Mouse (Mus musculus) layer of hippocampus, adult 8-10 months (tissue): ENCODE results near the gene Aff3. TPM values are rescaled to one million over a fixed set of nuclear protein-coding genes. Genes with fewer than 3 reads are reported as not detected.

ENCODE experiments used
- DNase-seq, 2 experiments: peaks; one replicate each; pipeline ENCODE4 v3.0.0; 2022; ENCODE audit warnings: low spot score in 2 of 2
- total RNA-seq, 4 experiments: library from RNA; stranded (reverse); gene quantifications; 2 replicates each; pipeline ENCODE4 v1.2.4; 2022

The Aff3 gene
- total RNA-seq, 4 experiments from 2014 or later: 101 to 141 (median 116) TPM

GRCm38 (mm10) chr1:38658376-38658775, 6.4 kb downstream of the Aff3 start:
- no peak for DNase-seq

- no peak for DNase-seq
Observed at GRCm38 (mm10) chr1:38657606-38658005, 7.1 kb downstream of the Aff3 start.

- no peak for DNase-seq
Observed at GRCm38 (mm10) chr1:38654981-38655540, 9.7 kb downstream of the Aff3 start.

GRCm38 (mm10) chr1:38650031-38650430, 14.7 kb downstream of the Aff3 start:
- DNase-seq: no peak

GRCm38 (mm10) chr1:38649174-38649573, 15.6 kb downstream of the Aff3 start:
- no peak for DNase-seq

GRCm38 (mm10) chr1:38642288-38642687, 22.5 kb downstream of the Aff3 start:
- no peak for DNase-seq

GRCm38 (mm10) chr1:38639669-38640068, 25.1 kb downstream of the Aff3 start:
- DNase-seq: no peak

GRCm38 (mm10) chr1:38635596-38635995, 29.2 kb downstream of the Aff3 start:
- no peak for DNase-seq

- no peak for DNase-seq
Observed at GRCm38 (mm10) chr1:38634081-38634480, 30.7 kb downstream of the Aff3 start.

GRCm38 (mm10) chr1:38632461-38633180, 32.1 kb downstream of the Aff3 start:
- DNase-seq: peak; percentile 27 to 43

GRCm38 (mm10) chr1:38631501-38632279, 33.1 kb downstream of the Aff3 start:
- DNase-seq: no peak

- DNase-seq: no peak
Observed at GRCm38 (mm10) chr1:38628901-38629585, 35.7 kb downstream of the Aff3 start.

GRCm38 (mm10) chr1:38628426-38628825, 36.3 kb downstream of the Aff3 start:
- peak; percentile 19 to 23 for DNase-seq

- DNase-seq: peak; percentile 13 to 20
Observed at GRCm38 (mm10) chr1:38627683-38628361, 36.9 kb downstream of the Aff3 start.

- DNase-seq: peak in 1 of 2 experiments; percentile 16
Observed at GRCm38 (mm10) chr1:38626739-38627661, 37.8 kb downstream of the Aff3 start.

GRCm38 (mm10) chr1:38626388-38626738, 38.4 kb downstream of the Aff3 start:
- DNase-seq: no peak

GRCm38 (mm10) chr1:38621840-38622239, 42.9 kb downstream of the Aff3 start:
- no peak for DNase-seq

- DNase-seq: no peak
Observed at GRCm38 (mm10) chr1:38620401-38620800, 44.4 kb downstream of the Aff3 start.

GRCm38 (mm10) chr1:38606741-38607140, 58.0 kb downstream of the Aff3 start:
- DNase-seq: no peak

- DNase-seq: no peak
Observed at GRCm38 (mm10) chr1:38605426-38605825, 59.3 kb downstream of the Aff3 start.
